Mouse (Mus musculus): ENCODE results near the gene Col6a4. TPM values are rescaled to one million over a fixed set of nuclear protein-coding genes. Genes with fewer than 3 reads are reported as not detected.

The Col6a4 gene
- total RNA-seq, 2 experiments from 2014 or later = 0.09 to 0.18 TPM

DNA sequence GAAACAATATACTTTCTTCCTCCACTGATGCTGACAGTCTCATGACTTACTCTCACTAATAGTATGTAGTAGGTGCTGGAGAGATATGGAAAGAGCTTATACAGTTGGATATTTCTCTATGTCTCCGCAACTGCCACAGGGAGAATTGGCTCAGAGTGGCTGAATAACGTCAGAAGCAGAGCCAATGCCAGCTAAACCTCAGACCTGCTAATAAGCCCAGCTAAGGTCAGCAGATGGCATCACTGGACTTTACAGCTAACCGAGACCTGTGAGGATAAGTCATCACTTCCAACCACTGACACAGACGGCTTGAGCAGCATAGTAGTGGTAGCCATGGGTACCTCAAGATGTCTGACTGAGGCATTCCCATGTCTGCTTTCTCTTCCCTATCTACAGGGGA is 22.6 kb downstream of the Col6a4 start:
- DNase-seq = no peak

DNA sequence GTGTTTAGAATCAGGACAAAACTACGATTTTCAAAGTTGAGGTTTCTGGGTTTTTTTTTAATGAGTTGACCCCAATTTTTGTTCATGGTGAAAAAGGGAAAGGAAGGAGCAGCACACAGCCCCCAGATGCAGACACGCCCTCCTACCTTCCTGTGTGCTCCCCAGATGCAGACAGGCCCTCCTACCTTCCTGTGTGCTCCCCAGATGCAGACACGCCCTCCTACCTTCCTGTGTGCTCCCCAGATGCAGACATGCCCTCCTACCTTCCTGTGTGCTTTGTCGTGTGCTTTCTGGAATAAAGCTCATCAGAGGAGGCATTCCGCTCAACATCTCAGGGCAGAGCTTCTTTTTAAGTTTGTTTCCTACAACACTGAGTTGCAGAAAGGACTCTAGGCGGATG is 24.9 kb downstream of the Col6a4 start:
- DNase-seq = no peak

DNA sequence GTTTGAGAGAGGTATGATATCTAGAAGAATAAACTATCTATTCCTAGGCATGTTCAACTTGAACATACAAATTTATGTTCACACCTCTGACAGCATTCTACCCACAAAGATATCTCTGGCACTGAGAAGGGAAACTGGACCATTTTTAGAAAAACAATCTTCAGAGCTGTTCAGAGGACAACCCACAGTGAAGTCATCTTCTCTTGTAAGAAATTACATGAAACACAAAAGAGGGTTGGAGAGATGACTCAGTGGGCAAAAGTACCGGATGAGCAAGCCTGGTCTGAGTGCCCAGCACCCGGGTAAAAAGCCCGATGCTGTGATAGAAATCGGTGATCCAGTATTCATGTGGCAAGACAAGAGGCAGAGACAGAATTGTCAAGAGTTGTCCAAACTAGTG is 43.1 kb downstream of the Col6a4 start:
- no peak for DNase-seq

DNA sequence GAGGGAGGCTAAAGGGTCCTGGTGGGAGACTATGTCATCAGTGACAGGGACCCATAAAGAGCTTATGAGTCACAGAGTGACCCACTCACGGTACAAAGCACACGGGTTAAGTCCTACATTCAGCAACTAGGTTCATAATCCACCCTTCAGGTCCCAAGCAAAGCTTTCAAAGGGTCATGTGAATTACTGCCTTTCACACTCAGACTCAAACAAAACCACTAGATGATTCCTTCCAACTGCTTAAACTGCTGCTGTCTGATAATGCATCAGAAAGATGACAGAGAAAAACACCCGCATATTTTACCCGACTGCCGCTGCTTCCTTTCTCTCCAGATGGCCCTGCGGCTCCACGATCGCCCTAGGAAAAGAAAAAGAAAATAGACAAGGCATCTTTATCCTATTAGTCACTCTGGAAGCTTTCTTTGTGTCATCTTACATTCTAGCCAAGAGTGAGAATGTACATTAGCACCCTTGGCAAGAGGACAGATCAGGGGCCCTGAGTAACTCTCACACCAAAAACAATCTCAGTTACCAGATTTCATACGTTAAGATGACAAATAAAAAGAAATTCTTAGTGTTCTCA is 52.6 kb downstream of the Col6a4 start:
- DNase-seq = no peak

DNA sequence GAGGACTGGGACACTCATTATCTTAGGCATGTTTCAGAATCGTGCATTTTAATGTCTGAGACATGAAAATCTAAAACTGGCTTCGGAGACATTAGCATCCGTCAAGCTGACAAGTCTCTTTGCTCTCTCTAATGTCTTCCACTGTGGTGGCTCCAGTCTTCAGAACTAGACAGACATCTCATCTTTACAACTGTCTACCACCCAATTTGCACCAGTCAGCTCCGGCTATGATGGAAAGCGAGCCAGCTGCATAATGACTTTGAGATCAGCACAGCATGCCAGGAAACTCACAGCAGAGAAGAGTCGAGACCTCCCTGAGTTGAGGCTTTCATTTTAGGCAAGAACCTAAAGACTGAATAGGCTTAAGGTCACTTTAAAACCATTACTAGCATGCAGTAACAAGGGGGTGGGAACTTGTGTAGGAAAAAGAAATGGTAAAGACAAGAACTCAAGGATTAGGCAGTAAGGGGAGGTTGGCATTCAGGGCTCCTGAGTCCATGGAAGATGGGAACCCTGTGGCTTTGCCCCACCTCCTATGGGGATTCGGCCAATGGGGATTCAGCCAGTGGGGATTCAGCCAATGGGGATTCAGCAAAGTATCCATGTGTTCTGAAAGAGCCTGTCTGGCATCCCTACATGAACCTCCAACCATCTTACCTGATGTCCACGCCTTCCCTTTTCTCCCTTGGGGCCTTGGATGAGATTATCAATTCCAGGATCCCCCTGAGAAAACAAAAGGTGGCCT is 56.5 kb downstream of the Col6a4 start:
- no peak for DNase-seq

DNA sequence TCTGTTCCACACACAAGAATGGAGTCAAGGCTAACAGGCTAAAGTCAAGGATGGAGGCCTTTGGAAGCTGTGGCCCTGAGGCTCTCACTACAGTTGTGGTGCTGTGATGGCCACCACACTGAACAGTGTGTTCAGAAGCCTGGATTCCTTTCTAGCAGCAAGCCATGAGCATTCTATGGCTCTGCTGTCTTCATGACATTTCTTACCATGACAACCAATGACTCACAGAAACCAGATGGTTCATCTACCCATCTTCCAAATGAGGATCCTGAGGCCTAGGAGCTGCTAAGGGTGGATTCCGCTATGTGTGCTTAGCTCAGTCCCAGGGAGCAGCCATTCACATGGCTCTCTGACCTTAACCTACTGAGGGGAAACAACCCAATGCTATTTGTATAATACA is 57.3 kb downstream of the Col6a4 start:
- no peak for DNase-seq

DNA sequence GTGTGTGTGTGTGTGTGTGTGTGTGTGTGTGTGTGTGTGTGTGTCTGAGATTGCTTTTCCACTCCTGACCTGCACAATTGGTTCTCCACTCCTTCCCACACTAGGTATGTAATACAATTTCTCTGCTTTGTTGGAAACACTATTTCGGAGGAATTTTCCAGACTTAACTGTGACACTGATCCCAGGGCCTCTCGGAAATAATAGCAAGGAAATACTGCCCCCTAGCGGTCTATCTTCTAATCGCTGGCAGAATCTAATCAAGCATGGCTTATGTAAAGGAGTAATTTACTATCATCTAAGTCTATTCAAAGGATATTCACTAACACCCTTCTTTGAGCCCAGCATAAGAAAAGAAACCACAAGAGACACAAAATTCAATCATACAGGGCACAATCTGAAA is 57.7 kb downstream of the Col6a4 start:
- peak; percentile 57 for DNase-seq

DNA sequence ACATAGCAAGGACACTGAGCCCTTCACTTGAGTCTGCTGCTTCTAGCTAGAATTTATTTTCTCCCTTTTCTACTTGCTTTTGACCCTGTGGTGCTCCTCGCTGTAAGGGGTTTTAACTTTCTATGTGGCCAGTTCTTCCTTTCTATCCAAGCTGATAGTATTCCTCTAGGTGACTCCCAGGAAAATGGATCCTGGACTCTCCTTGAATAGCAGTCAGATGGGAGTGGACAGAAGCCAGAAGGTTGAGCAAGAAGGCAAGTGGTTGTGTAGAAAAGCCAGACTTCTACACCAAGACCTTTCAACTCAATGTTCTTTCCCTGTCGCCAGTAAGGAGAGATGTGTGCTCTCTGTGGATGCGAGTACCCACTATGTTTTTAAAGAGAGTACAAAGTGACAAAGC is 80.9 kb downstream of the Col6a4 start:
- no peak for DNase-seq

DNA sequence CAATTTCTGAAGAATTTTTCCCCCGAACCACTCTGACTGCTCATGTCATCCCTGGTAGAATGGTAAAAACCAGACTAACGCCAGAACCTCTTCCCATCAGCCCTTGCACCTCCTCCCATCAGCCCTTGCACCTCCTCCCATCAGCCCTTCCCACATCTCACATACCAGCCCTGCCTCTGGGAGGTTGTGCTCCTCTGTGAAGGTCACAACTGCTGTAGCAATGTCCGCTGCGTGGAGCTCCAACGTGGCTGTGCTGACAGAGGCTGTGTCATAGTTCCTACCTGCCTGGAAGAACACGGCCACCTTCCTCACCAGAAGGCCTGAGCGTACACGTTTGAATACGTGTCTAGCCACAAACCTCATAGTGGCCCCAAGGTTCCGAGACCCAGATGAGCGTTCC is 83.4 kb downstream of the Col6a4 start:
- no peak for DNase-seq

DNA sequence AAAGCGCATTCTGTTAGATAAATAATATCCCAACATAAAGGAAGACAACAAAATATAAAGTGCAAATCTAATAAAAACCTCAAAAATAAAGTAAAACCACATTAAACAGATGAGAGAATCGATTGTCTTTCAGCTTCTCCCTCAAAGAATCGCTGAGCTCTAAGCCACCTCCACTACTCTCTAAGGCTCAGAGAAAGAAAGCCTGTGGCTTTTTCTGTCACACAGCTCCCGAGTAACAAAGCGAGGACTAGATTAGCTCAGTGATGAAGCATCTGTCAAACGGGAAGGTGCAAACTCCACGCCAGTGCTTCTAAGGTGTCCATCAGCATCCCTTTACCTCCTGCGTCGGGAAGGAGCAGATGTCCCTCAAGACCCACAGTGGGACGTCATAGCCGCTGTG is 98.6 kb downstream of the Col6a4 start:
- no peak for DNase-seq

DNA sequence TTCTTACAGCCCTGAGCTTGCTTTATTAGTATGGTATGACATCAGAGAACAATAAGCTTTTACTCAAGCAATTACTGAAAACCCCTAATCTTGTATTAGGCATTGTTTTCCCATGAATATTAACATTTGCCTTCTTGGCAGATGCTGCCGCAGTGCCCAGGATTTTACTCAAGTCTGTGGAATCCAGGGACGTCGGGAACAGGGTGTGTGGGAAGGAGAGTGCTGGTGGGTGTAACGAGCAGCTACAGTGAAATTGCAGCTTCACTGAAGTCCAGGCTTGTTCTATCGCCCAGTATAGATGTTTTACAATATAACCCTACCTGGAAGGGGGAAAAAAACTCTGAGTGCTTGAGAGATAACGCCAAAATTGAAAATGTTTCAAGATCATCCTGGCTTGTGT is 104.2 kb downstream of the Col6a4 start:
- no peak for DNase-seq

DNA sequence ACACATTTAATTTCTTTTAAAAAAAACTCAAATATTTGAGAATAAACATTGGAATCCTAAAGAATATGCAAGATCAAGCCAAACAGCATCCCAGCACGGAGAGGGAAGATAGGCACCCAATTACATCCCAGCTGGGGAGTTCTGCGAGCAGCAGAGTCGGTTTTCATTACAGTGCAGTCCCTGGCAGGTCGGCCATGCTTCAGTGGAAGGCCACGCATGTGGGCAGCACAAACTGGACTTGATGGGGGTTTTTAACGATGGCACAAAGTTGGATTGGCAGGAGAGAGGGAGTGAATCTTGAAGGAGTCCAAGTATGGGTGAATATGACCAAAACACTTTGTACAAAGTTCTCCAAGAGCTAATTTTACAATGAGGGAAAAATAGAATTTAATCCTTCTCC is 106.5 kb downstream of the Col6a4 start:
- DNase-seq = no peak

DNA sequence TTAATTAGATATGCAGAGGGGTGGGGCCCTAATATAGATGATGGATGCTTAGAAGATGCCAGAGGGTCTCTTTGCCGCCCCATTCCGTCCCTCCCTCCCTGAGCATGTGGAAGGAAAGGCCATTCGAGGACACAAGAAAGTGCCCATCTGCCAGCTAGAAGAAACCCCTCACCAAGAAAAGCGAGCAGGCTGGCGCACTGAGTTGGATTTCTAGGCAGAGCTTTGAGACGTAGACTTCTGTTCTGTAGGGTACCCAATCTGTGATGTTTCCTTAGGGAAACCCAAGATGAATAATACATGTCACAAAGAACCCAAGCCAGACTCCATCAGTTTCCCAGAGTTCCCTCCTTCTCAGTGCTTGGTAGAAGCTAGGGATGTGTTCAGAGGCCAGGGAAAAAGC is 107.1 kb downstream of the Col6a4 start:
- no peak for DNase-seq

DNA sequence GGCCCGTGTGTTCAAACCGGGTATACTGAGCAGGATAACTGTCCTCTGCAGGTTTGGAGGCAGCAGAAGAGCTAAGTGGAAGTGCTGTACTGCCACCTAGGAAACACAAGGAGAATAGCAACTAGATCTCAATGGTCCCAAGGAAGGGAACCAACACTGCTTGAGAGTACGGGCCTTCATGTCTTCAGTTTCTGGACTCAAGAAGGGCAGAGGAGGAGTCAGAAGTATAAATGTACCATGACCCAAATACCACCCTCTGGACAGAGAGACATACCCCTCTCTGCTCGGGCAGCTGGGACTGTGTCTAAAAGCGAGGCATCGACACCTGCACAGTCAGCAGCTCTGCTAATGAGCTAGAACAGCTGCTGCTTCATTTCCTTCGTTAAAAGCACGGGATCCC is 108.5 kb downstream of the Col6a4 start:
- DNase-seq = no peak

DNA sequence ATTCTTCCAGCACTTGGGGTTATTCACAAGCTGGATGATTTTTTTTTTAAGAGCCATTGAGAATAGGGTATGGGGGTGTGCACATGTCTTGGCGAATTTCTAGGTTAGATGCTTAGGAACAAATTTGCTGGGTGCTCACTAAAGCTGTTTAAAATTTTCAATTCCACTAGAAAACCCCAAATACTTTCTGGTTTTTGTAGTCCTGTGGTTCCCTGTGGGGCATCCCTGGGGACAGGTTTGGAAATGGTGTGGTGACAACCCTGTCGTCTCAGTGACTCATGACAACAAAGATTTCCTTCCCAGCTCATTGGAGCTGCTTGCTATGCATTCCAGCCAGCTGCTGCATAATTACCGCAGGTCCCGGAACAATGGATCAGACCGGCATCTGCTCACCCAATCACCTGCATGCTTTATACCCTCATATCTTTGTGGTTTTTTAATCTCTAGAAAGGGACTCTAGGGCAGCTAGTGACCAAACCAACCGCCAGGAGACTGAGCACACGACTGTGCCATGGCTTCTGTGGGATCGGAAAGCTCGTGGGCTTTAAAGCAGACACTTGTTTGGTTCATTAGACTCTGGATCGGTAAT is 111.6 kb downstream of the Col6a4 start:
- no peak for DNase-seq

DNA sequence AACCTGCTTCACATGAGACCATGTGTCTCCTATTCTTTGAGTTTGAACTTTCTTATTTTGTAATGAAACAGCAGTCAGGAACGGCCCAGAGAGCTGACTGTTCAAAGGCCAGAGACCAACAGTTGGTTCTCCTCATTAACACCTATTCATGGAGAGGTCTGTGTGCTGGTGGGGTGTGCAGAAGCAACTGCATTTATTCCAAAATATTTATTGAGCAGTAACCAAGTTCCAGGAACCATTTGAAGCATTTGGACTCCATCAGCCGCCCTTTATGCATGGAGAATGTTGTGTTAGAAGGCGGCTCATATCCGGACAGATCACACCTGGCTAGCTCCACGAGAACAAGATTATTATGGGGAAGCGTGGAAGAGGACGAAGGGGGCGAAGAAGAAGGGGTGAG is 118.1 kb downstream of the Col6a4 start:
- DNase-seq = no peak

DNA sequence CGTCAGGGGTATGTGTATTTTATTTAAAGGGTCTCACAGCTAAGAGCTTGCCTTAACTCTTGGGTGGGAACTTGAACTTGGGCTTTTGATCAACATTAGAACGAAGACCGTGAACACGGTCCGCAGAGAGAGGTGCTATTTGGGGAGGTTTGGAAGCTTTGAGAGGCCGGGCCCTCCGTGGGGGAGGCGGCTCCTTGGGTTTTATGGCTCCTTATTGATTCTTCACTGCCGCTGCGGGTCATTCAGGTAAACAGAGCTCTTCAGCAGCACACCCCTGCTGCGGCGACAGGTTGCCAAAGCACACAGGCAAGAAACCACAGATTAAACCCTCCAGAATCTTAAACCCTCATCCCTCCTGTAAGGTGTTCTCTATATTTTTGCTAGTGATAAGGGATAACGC is 119.7 kb downstream of the Col6a4 start:
- DNase-seq = no peak

DNA sequence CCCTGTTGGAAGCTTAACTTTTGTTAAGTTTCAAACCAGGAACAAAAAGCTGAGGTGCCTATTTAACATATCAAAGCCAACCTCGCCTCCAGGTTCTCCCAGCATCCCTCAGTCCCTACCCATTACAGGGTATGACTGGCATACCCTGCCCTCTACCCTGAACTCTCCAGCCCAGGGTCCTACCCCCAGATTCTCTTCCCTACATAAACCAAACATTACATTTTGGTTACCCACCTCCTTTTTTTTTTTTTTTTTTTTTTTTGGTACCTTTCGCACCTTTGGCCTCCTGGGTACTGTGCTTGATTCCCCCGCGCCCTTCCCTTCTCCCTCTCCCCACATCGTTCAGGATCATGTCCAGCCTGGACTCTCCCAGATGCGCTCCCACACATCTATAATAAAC is 120.3 kb downstream of the Col6a4 start:
- DNase-seq = no peak

DNA sequence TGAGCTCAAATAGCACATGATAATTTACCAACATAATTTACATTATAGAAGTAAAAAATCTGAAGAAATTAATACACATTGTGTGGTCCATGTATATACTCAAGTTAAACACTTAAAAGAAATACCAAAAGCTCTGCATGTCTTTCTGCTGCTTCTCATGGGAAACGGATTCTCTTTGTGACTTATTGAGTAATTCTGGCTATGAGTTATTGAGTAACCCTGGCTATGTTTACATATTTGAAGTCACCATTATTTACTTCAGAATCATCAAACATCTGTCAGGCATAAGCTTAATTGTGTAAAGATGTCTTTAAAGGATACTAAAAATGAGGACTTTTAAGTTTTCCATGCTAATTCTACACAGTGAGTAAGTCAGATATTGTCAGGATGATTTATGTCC is 122.8 kb downstream of the Col6a4 start:
- DNase-seq = no peak

DNA sequence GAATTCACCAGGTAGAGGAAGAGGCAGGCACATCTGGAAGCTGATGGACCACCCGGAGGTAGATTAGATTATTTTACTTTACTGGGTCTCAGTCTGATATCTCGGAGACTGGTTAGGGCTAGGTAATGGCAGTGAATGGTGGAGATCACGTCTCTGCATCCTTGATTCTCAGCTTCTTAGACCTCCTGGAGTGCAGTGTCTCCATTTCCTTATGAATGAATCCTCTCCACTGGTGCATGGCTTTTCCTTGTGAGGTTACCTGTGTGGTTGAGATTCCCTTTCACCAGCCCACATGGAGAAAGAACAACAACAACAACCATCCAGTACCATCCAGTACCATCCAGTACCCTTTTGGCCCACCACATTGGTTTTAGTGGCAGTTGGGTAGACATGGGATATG is 124.6 kb downstream of the Col6a4 start:
- DNase-seq = no peak

DNA sequence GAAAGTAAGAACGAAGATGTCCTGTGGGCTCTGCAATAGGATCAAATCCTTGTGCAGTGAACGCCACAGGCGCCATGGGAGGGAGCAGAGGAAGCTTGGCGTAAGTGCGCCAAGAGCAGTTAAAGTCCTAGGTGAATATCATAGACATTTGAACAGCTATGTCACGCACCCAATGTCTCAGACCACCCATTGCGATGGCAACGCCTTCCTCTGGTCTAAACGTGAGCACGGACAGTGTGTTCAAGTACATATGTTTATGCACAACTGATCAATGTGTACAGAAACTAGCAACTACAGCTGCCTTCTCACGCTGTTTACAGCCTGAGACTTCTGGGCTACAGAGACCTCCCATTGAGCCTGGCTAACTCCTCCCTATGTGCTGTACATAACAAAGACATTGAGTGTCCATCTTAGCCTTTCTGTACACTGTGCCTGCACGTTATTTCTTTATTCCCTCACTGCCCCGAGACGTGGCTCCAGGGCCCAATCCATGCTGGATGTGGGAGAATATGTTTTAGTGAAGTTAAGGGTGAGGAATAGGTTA is 125.2 kb downstream of the Col6a4 start:
- DNase-seq = no peak

DNA sequence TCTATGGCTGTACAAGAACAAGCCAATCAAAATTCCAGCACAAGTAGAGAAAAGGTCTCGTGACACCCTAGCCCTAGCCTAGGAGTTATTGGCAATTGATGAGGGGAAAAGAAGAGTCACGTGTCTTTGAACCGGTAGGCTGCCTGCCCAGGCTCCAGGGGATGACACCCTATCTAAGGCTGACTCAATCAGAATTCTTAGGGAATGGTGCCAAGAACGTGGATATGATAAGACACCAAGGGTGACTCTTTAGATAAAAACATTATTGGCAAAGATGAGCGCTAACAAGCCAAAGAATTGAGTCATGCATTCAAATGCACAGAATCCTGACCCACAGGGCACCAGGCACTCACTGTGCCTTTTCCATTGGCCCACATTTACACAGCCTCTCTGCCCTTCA is 125.7 kb downstream of the Col6a4 start:
- DNase-seq = no peak

DNA sequence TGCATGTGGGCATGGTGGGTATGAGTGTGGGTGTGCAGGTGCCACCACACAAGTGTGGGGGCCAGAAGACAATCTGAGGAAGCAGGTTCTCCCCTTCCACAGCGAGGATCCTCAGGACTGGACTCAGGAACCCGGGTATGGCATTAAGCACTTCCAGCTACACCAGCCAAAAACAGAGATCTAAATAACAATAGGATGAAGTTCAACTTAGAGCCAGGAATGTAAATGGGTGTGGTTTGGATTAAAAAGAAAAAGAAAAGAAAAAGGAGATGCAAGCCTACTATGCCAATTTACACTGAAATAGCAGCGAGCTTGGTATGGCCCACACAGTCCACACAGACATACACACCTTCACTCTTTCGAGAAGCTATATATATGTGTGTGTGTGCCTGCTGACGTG is 128.6 kb downstream of the Col6a4 start:
- DNase-seq = no peak

DNA sequence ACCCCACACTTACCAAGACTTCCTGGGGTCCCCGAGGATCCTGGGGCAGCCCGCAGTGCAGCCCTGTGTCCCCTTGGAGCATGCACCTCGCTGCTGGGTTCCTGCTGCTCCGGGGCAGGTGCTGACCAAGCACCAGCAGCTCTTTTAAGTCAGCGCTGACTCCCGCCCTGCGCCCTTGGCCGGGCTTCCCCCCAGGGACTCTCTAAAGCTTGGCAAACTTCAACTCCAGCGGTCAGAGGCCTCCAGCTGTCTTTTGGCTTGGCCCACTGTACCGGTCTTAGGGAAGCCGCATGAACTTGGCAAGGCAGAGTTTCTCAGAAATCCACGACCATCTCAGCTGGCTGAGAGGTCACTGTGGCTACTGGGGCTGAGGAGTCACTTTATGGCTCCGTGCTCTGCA is 136.1 kb downstream of the Col6a4 start, which contains the start of gene Col6a5:
Col6a5 (minus strand) TSS at position 111 of the 400 bp plus-strand sequence.
- peak; percentile 40 for DNase-seq
